Comparison of ENCODE assay signal across 13 mouse cellular contexts in the genomic region with DNA sequence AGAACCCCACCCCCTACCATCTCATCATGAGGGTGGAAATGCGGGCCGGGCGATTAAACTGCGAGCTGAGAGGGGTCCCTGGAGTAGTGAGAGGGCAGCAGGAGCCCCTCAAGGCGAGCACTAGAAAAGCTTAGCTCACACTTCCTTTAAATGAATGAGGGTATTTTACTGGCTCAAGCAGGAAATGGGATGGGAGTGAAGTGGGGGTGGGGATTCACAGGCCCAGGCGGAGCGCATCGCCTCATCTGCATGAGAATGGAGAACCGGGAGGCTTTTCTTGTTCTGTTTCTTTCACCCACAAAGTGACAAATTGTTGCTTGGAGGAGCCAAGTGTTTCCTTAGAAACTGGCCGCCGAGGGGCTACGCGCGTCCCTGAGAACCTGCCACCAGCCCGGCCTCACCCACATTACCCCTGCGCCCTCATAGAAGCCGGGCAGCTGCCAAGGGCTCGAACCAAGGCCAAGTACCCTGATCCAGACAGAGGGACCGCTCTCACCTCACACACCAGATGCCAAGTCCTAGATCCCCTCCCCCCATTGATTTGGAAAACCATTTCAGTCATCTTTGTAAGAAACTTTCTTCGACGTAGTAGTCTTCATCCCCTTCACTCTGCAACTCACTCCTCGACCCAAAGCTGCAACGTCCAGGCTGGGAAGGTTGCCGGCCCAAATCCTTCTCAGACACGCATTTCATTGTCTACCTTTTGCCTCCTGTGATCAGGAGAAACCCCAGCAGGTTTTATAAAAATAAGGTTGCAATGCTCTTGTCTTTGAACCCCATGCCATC. TPM values are rescaled to one million over a fixed set of nuclear protein-coding genes. Genes with fewer than 3 reads are reported as not detected.
DNase-seq lines count a peak whose midpoint lies in the region; ATAC-seq lines count a peak whose summit lies in the region.
"Had no signal": no experiment of that assay in that cellular context is flagged by ENCODE, and none has a peak within 500 bp of the region (broad histone marks: within the 10 kb centered on the region; RNA-seq: fewer than 3 reads in every experiment).

No protein-coding gene starts in this region.

- peaks cover 13% of the 10 kb centered on the region; the same call in 1 of the 2 replicates for H3K4me1 ChIP-seq in hindbrain, embryonic 14.5 days (replicated peaks; ENCODE audit: control insufficient read depth, insufficient read depth, low read length)
- H3K4me1 ChIP-seq in neural tube, embryonic 12.5 days: peaks cover 20% of the 10 kb centered on the region
- H3K4me1 ChIP-seq: heart, embryonic 10.5 days had no signal

- peak overlapping the region; percentile 73 for H3K27ac ChIP-seq in hindbrain, embryonic 14.5 days
- H3K27ac ChIP-seq in neural tube, embryonic 12.5 days: no peak overlapping the region
- H3K27ac ChIP-seq: heart, embryonic 10.5 days; kidney, postnatal 0 days; limb, embryonic 13.5 days; macrophage had no signal

- peaks cover 42% of the 10 kb centered on the region for H3K27me3 ChIP-seq in hindbrain, embryonic 14.5 days (ENCODE audit: control insufficient read depth, insufficient read depth, low read length)
- peaks cover 55% of the 10 kb centered on the region for H3K27me3 ChIP-seq in neural tube, embryonic 12.5 days (replicated peaks)

- ATAC-seq in hindbrain, embryonic 14.5 days (ENCODE audit: low FRiP score): peak; percentile 84
- peak; percentile 84 for ATAC-seq in neural tube, embryonic 12.5 days (ENCODE audit: low FRiP score, low read depth)
- ATAC-seq in monocyte, adult 5-6 weeks (replicated peaks; ENCODE audit: insufficient number of reproducible peaks, low FRiP score, low TSS enrichment, poor library complexity, severe bottlenecking): no peak

- no peaks in the 10 kb centered on the region for H3K9me3 ChIP-seq in hindbrain, embryonic 14.5 days (ENCODE audit: control insufficient read depth, low read length)
- no peaks in the 10 kb centered on the region for H3K9me3 ChIP-seq in neural tube, embryonic 12.5 days
- H3K9me3 ChIP-seq: heart, embryonic 10.5 days; limb, embryonic 13.5 days had no signal

- H3K9ac ChIP-seq in hindbrain, embryonic 14.5 days: peak overlapping the region; percentile 50
- H3K9ac ChIP-seq in neural tube, embryonic 12.5 days: no peak overlapping the region
- H3K9ac ChIP-seq: limb, embryonic 13.5 days had no signal

- H3K36me3 ChIP-seq in hindbrain, embryonic 14.5 days (replicated peaks; ENCODE audit: control insufficient read depth, insufficient read depth): no peaks in the 10 kb centered on the region
- no peaks in the 10 kb centered on the region for H3K36me3 ChIP-seq in neural tube, embryonic 12.5 days
- H3K36me3 ChIP-seq: heart, embryonic 10.5 days; limb, embryonic 13.5 days had no signal

- 3% methylated on average over 25 of the region's 25 CpGs for WGBS in hindbrain, embryonic 14.5 days
- 1% methylated on average over 25 of the region's 25 CpGs for WGBS in neural tube, embryonic 12.5 days

- peak; percentile 65 for DNase-seq in WW6 (ENCODE audit: low read depth, low spot score)
- DNase-seq in embryo, embryonic 9.5 days (ENCODE audit: extremely low spot score): peak; percentile 50
- DNase-seq in hindbrain, embryonic 14.5 days (ENCODE audit: low spot score): no peak
- DNase-seq in gastrocnemius, postnatal 4 days (ENCODE audit: low spot score in 2 of 2): no peak
- DNase-seq in kidney, postnatal 14 days: no peak
- DNase-seq: thymus, postnatal 14 days had no signal

- H3K4me3 ChIP-seq in hindbrain, embryonic 14.5 days (replicated peaks; ENCODE audit: low read length): peak overlapping the region; percentile 34
- peak overlapping the region; percentile 18; the same call in 1 of the 2 replicates for H3K4me3 ChIP-seq in neural tube, embryonic 12.5 days

- H3K4me2 ChIP-seq in hindbrain, embryonic 14.5 days (replicated peaks): peak overlapping the region; percentile 79
- H3K4me2 ChIP-seq in neural tube, embryonic 12.5 days (replicated peaks): peak overlapping the region; percentile 59

RNA-seq across cellular contexts. Expression of a gene that starts 8.7 kb away (rescaled TPM):
- 105 and 107 TPM in 2 replicates for polyA plus RNA-seq in hindbrain, embryonic 14.5 days (2014; fragmentation: Nextera tagmentation; extraction: Ambion mirVana)
- 29.0 and 31.7 TPM in 2 replicates for polyA plus RNA-seq in neural tube, embryonic 12.5 days (2016; fragmentation: Nextera tagmentation; extraction: Ambion mirVana)
- total RNA-seq in monocyte, adult 5-6 weeks (2017): not detected in 3 replicates
- total RNA-seq in gastrocnemius, postnatal 4 days (2021): under 1 TPM; 0.12 to 0.16 TPM
- polyA plus RNA-seq: heart, embryonic 10.5 days; kidney, postnatal 0 days; macrophage; small intestine, adult 2 months had no signal

Comparison
In these comparisons a context has a peak if more than half of its experiments do, and no peak if none do; other contexts are left out.
1. DNase-seq: peak in WW6 (single experiment) and embryo, embryonic 9.5 days (single experiment); none in hindbrain, embryonic 14.5 days (single experiment), gastrocnemius, postnatal 4 days (0 of 2) and kidney, postnatal 14 days (single experiment).